Mouse (Mus musculus) MEL (cell line): ENCODE measurements around the gene Il34. TPM values are rescaled to one million over a fixed set of nuclear protein-coding genes. Genes with fewer than 3 reads are reported as not detected.

ENCODE experiments used
- DNase-seq: peaks from one replicate; pipeline ENCODE4 v3.0.0; 2011; ENCODE audit warnings: low read depth, low spot score
- H3K27ac ChIP-seq: 2 replicates; pipeline ENCODE4 v1.5.1; 2012; ENCODE audit warnings: low read depth, mild to moderate bottlenecking, control low read depth, low read length, moderate library complexity; ENCODE audit not compliant: control insufficient read depth
- H3K27me3 ChIP-seq, 2 experiments: fragments of 150-350 bp in 1 of 2; sonication (generic) in 1 of 2; 2 replicates each; pipeline ENCODE4 v1.6.1; 2012; ENCODE audit warnings: low read length in 2 of 2, mild to moderate bottlenecking in 2 of 2, improper control_type of control experiment in 1 of 2, moderate library complexity in 1 of 2; ENCODE audit not compliant: insufficient read depth in 2 of 2, control insufficient read depth in 1 of 2
- H3K36me3 ChIP-seq, 2 experiments: 2 replicates each; pipeline ENCODE4 v1.6.1; 2012 to 2014; ENCODE audit warnings: low read length in 2 of 2, improper control_type of control experiment in 1 of 2, inconsistent platforms in 1 of 2, mild to moderate bottlenecking in 1 of 2; ENCODE audit not compliant: insufficient read depth in 2 of 2, control insufficient read depth in 1 of 2
- H3K4me1 ChIP-seq, 2 experiments: fragments of 150-350 bp in 1 of 2; sonication (generic) in 1 of 2; 2 replicates each; pipeline ENCODE4 v1.6.1; 2012; ENCODE audit warnings: low read length in 2 of 2, improper control_type of control experiment in 1 of 2, mild to moderate bottlenecking in 1 of 2; ENCODE audit not compliant: insufficient read depth in 2 of 2, control insufficient read depth in 1 of 2
- H3K4me3 ChIP-seq, 2 experiments: fragments of 150-350 bp in 1 of 2; sonication (generic) in 1 of 2; 2 replicates each; pipeline ENCODE4 v1.5.1; 2012; ENCODE audit warnings: low read depth in 2 of 2, low read length in 2 of 2, mild to moderate bottlenecking in 2 of 2, moderate library complexity in 2 of 2, control low read depth in 1 of 2, improper control_type of control experiment in 1 of 2; ENCODE audit not compliant: control insufficient read depth in 1 of 2, insufficient read depth in 1 of 2
- H3K79me2 ChIP-seq: 2 replicates; pipeline ENCODE4 v1.6.1; 2012; ENCODE audit warnings: mild to moderate bottlenecking, low read length, moderate library complexity; ENCODE audit not compliant: control insufficient read depth, poor library complexity, insufficient read depth
- H3K9ac ChIP-seq: 2 replicates; pipeline ENCODE4 v1.6.1; 2012; ENCODE audit warnings: low read depth, mild to moderate bottlenecking, control low read depth, low read length, moderate library complexity; ENCODE audit not compliant: control insufficient read depth, poor library complexity, severe bottlenecking
- H3K9me3 ChIP-seq: fragments of 150-350 bp; sonication (generic); replicated peaks from 2 replicates; pipeline ENCODE4 v1.6.1; 2012; ENCODE audit warnings: mild to moderate bottlenecking, low read length, improper control_type of control experiment, moderate library complexity; ENCODE audit not compliant: insufficient read depth
- BHLHE40 ChIP-seq: IDR thresholded peaks from 2 replicates; pipeline ENCODE4 v1.6.1; 2012; ENCODE audit warnings: low read depth, mild to moderate bottlenecking, inconsistent platforms, low read length, improper control_type of control experiment, borderline replicate concordance
- CHD1 ChIP-seq: IDR thresholded peaks from 2 replicates; pipeline ENCODE4 v1.6.1; 2012; ENCODE audit warnings: low read depth, mild to moderate bottlenecking, inconsistent platforms, low read length, improper control_type of control experiment
- CHD2 ChIP-seq: IDR thresholded peaks from 2 replicates; pipeline ENCODE4 v1.6.1; 2011; ENCODE audit warnings: low read length, improper control_type of control experiment
- E2F4 ChIP-seq: IDR thresholded peaks from 2 replicates; pipeline ENCODE4 v1.6.1; 2011; ENCODE audit warnings: low read depth, low read length, improper control_type of control experiment, borderline replicate concordance
- ELF1 ChIP-seq: IDR thresholded peaks from 2 replicates; pipeline ENCODE4 v1.6.1; 2014; ENCODE audit warnings: low read depth, mild to moderate bottlenecking, inconsistent platforms, low read length, improper control_type of control experiment, moderate library complexity
- GATA1 ChIP-seq: IDR thresholded peaks from 2 replicates; pipeline ENCODE4 v1.6.1; 2011; ENCODE audit warnings: low read depth, low read length, improper control_type of control experiment
- KAT2A ChIP-seq: conservative IDR thresholded peaks from 2 replicates; pipeline ENCODE4 v1.6.1; 2012; ENCODE audit warnings: low read depth, low read length, improper control_type of control experiment, inconsistent platforms
- MAX ChIP-seq: IDR thresholded peaks from 2 replicates; pipeline ENCODE4 v1.6.1; 2011; ENCODE audit warnings: low read length, improper control_type of control experiment
- MAZ ChIP-seq: IDR thresholded peaks from 2 replicates; pipeline ENCODE4 v1.6.1; 2012; ENCODE audit warnings: low read depth, mild to moderate bottlenecking, inconsistent platforms, low read length, improper control_type of control experiment
- MYB ChIP-seq: IDR thresholded peaks from 2 replicates; pipeline ENCODE4 v1.6.1; 2011; ENCODE audit warnings: mild to moderate bottlenecking, low read depth, low read length, improper control_type of control experiment
- POLR2AphosphoS2 ChIP-seq: IDR thresholded peaks from 2 replicates; pipeline ENCODE4 v1.6.1; 2011; ENCODE audit warnings: low read length, improper control_type of control experiment
- POLR2AphosphoS5 ChIP-seq: IDR thresholded peaks from 2 replicates; pipeline ENCODE4 v1.6.1; 2012; ENCODE audit warnings: low read depth, borderline replicate concordance, mild to moderate bottlenecking, inconsistent platforms, low read length, moderate library complexity, mixed read lengths
- RAD21 ChIP-seq: IDR thresholded peaks from 2 replicates; pipeline ENCODE4 v1.6.1; 2011; ENCODE audit warnings: mild to moderate bottlenecking, low read depth, low read length, improper control_type of control experiment
- SIN3A ChIP-seq: IDR thresholded peaks from 2 replicates; pipeline ENCODE4 v1.6.1; 2012; ENCODE audit warnings: low read length, improper control_type of control experiment, inconsistent platforms
- SMC3 ChIP-seq: IDR thresholded peaks from 2 replicates; pipeline ENCODE4 v1.6.1; 2011; ENCODE audit warnings: low read depth, low read length, improper control_type of control experiment
- ZKSCAN1 ChIP-seq: IDR thresholded peaks from 2 replicates; pipeline ENCODE4 v1.6.1; 2012; ENCODE audit warnings: low read depth, mild to moderate bottlenecking, inconsistent platforms, low read length, improper control_type of control experiment, moderate library complexity
- ZMIZ1 ChIP-seq: IDR thresholded peaks from 2 replicates; pipeline ENCODE4 v1.6.1; 2012; ENCODE audit warnings: low read depth, mild to moderate bottlenecking, inconsistent platforms, low read length, improper control_type of control experiment, moderate library complexity
- ZNF384 ChIP-seq: IDR thresholded peaks from 2 replicates; pipeline ENCODE4 v1.6.1; 2012; ENCODE audit warnings: low read depth, mild to moderate bottlenecking, inconsistent platforms, low read length, improper control_type of control experiment
- polyA plus RNA-seq, 2 experiments: library from polyadenylated mRNA; stranded (reverse) in 1 of 2; unstranded in 1 of 2; fragments of >175 nt in 1 of 2; fragments of >200 nt in 1 of 2; gene quantifications; 2 replicates each; pipeline versions ENCODE4 v1.2.1 to v1.2.4; 2012; ENCODE audit warnings: low replicate concordance in 2 of 2, low read depth in 1 of 2; ENCODE audit not compliant: insufficient read length in 2 of 2, insufficient read depth in 1 of 2, missing spikeins in 1 of 2
- total RNA-seq: library from RNA; depleted of rRNA; stranded (reverse); fragments of 300-350 nt; gene quantifications from 2 replicates; pipeline ENCODE4 v1.2.3, GENCODE M21; 2012

Gene Il34
- total and polyA plus RNA-seq, 3 experiments, result 0.12 to 0.18 TPM; not detected in 1

GRCm38 (mm10) chr8:110700561-110700960 lies 105.2 kb downstream of the Il34 start:
- Histone ChIP-seq H3K9me3 (no peaks in the 10 kb centered on the region), H3K9ac (no peak overlapping the region), H3K36me3 (peaks cover 0 to 1% of the 10 kb centered on the region in 2 experiments; a peak in 1 of 4 replicates), H3K4me1 (no peaks in the 10 kb centered on the region), H3K4me3 (no peak overlapping the region), H3K79me2 (no peaks in the 10 kb centered on the region), H3K27me3 (no peaks in the 10 kb centered on the region), H3K27ac (no peak overlapping the region)
- DNase-seq, result no peak
- TF ChIP-seq GATA1 (no peak), RAD21 (no peak), MYB (no peak), CHD1 (no peak)

DNA sequence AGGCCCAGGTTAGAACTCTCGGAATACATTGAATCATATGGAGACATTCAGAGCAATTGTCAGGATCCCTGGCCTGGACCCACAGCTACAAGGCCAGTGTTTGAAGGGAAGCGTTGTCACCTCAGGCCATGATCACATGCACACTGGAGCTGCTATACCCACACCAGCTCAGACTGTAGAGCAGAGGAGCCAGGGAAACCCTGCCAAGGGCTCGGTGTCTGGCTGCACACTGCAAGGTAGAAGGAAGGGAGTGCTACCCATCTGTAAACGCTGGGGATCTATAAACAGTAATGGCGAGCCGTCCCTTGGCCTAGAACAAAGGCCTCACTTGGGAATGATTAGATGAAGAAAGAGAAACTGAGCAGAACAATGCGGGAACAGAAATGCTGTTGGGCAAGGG lies 106.2 kb downstream of the Il34 start:
- Histone ChIP-seq H3K9ac (no peak overlapping the region), H3K9me3 (no peaks in the 10 kb centered on the region)

DNA sequence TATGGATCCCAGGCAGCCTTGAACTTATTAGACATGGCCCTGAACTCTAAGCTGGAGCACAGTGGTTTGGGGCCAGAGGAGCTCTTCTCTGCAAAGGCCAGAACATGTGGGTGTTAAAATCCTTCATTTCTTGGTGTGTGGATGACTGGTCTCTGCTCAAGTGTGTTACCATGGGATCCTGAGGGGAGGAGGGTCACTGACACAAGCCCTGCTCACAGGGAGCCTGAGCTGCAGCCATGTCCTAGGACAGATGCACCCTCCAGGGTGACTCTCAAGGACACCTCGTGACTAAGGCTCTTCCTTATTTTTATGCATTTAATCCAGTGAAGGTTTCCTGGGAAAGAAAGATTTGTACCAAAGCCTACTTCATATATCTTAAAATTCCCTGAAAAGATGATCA lies 107.6 kb downstream of the Il34 start:
- H3K9ac ChIP-seq, result no peak overlapping the region
- no peaks in the 10 kb centered on the region for H3K4me1 ChIP-seq
- no peaks in the 10 kb centered on the region for H3K9me3 ChIP-seq
- no peaks in the 10 kb centered on the region for H3K79me2 ChIP-seq
- no peak for DNase-seq
- TF ChIP-seq ZNF384 (no peak), ELF1 (no peak), SMC3 (no peak), MAX (no peak), POLR2AphosphoS2 (no peak)
- no peak overlapping the region for H3K4me3 ChIP-seq
- no peak overlapping the region for H3K27ac ChIP-seq
- no peaks in the 10 kb centered on the region for H3K27me3 ChIP-seq
- H3K36me3 ChIP-seq, result peaks cover 0 to 1% of the 10 kb centered on the region in 2 experiments; a peak in 1 of 4 replicates

More for the DNA sequence above, 106.2 kb downstream of the Il34 start:
- no peak for DNase-seq
- H3K4me1 ChIP-seq, result no peaks in the 10 kb centered on the region
- H3K79me2 ChIP-seq, result no peaks in the 10 kb centered on the region
- no peaks in the 10 kb centered on the region for H3K27me3 ChIP-seq
- H3K27ac ChIP-seq, result no peak overlapping the region
- H3K36me3 ChIP-seq, result peaks cover 0 to 1% of the 10 kb centered on the region in 2 experiments; a peak in 1 of 4 replicates
- no peak overlapping the region for H3K4me3 ChIP-seq
- TF ChIP-seq POLR2AphosphoS5 (no peak), ZKSCAN1 (no peak), CHD2 (no peak), CHD1 (no peak), RAD21 (no peak), ZMIZ1 (no peak), POLR2AphosphoS2 (no peak), BHLHE40 (no peak), SIN3A (no peak), SMC3 (no peak), ZNF384 (no peak), ELF1 (no peak), MAZ (no peak), KAT2A (no peak), E2F4 (no peak), MYB (no peak)
- TF ChIP-seq, all 39 proteins: peak for 0
